Mouse (Mus musculus) spleen, postnatal 4 days (tissue): ENCODE data around the gene Arhgap8.
"Not testable (repeated sequence)": the region's sequence is repeated elsewhere in the genome, so short reads cannot be mapped to it uniquely, and the experiment has no call there.

Experiments
- DNase-seq, 2 experiments: peaks; one replicate each; pipeline ENCODE4 v3.0.0; 2022; ENCODE audit warnings: low spot score in 2 of 2

Gene Arhgap8

GRCm38 (mm10) chr15:84732425-84732749 is 12.5 kb downstream of the Arhgap8 start:
- no peak for DNase-seq

GRCm38 (mm10) chr15:84736346-84736993 is 16.6 kb downstream of the Arhgap8 start:
- DNase-seq, result no peak

- no peak for DNase-seq
These were observed 17.1 kb downstream of the Arhgap8 start for GRCm38 (mm10) chr15:84736994-84737346.

- no peak for DNase-seq
These were observed 18.4 kb downstream of the Arhgap8 start for GRCm38 (mm10) chr15:84738246-84738645.

- DNase-seq, result no peak
These were observed 21.7 kb downstream of the Arhgap8 start for GRCm38 (mm10) chr15:84741573-84741972.

GRCm38 (mm10) chr15:84743347-84743746 is 23.5 kb downstream of the Arhgap8 start:
- no peak for DNase-seq

GRCm38 (mm10) chr15:84744308-84744707 is 24.5 kb downstream of the Arhgap8 start:
- DNase-seq, result no peak

GRCm38 (mm10) chr15:84745831-84746230 is 26.0 kb downstream of the Arhgap8 start:
- DNase-seq, result no peak

- peak; percentile 47 to 79 for DNase-seq
These were observed 35.1 kb downstream of the Arhgap8 start for GRCm38 (mm10) chr15:84754987-84755386.

GRCm38 (mm10) chr15:84756426-84756825 is 36.6 kb downstream of the Arhgap8 start:
- DNase-seq, result no peak

- DNase-seq, result peak; percentile 37 to 82
These were observed 38.6 kb downstream of the Arhgap8 start for GRCm38 (mm10) chr15:84758493-84758892.

GRCm38 (mm10) chr15:84762712-84763422 is 43.0 kb downstream of the Arhgap8 start:
- DNase-seq, result no peak

- no peak for DNase-seq
These were observed 43.6 kb downstream of the Arhgap8 start for GRCm38 (mm10) chr15:84763423-84763812.

GRCm38 (mm10) chr15:84766621-84767020 is 46.8 kb downstream of the Arhgap8 start:
- no peak for DNase-seq

GRCm38 (mm10) chr15:84768531-84768930 is 48.7 kb downstream of the Arhgap8 start:
- not testable (repeated sequence) for DNase-seq

GRCm38 (mm10) chr15:84769641-84770341 is 49.9 kb downstream of the Arhgap8 start:
- DNase-seq, result no peak

GRCm38 (mm10) chr15:84772191-84773111 is 52.6 kb downstream of the Arhgap8 start:
- no peak for DNase-seq

- no peak for DNase-seq
These were observed 55.7 kb downstream of the Arhgap8 start for GRCm38 (mm10) chr15:84775421-84776174.

- no peak for DNase-seq
These were observed 58.7 kb downstream of the Arhgap8 start for GRCm38 (mm10) chr15:84778587-84778986.

- DNase-seq, result no peak
These were observed 65.0 kb downstream of the Arhgap8 start for GRCm38 (mm10) chr15:84784812-84785211.

GRCm38 (mm10) chr15:84787161-84787560 is 67.3 kb downstream of the Arhgap8 start:
- DNase-seq, result no peak
